Mouse (Mus musculus): Measurements from ENCODE around the gene Ankrd27.

DNA sequence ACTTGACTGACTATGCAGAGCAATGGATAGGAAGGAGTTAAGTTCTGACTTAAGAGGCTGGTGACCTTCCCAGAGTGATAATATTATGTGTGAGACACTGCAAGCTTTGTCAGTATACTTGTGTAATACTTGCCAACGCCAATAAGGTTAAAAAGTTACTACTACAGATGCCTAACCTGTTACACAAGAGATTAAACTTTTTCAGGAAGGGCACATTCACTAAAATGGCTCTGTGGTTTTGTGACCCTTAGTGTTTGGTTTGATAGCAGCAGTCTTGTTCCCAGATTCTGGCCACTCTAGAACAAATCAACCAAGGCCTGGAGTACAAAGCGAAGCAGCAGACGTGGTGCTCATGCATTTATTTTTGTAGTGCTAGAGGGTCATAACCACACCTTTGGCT, 28.5 kb upstream of the Ankrd27 start:
- no peak for TF ChIP-seq POLR2A (IDR thresholded peaks at IDR 0.05; ENCODE audit: extremely low read depth, insufficient read depth, low read length)
- no peak for TF ChIP-seq CTCF (IDR thresholded peaks at IDR 0.05; ENCODE audit: low read depth, low read length)

Measured in liver, adult 2 months (tissue).